Mouse (Mus musculus) CH12.LX (cell line): ENCODE data around the gene Ehmt2. TPM values are rescaled to one million over a fixed set of nuclear protein-coding genes. Genes with fewer than 3 reads are reported as not detected.
"Not testable (repeated sequence)": the region's sequence is repeated elsewhere in the genome, so short reads cannot be mapped to it uniquely, and the experiment has no call there.

Source experiments
- DNase-seq: peaks from one replicate; pipeline ENCODE4 v3.0.0-alpha.2; 2013; ENCODE audit errors: extremely low read depth
- H3K27ac ChIP-seq: 2 replicates; pipeline ENCODE4 v1.5.1; 2012; ENCODE audit warnings: low read depth, mild to moderate bottlenecking, control low read depth, moderate library complexity; ENCODE audit not compliant: insufficient read depth
- H3K27me3 ChIP-seq: replicated peaks from 2 replicates; pipeline ENCODE3; 2012; ENCODE audit warnings: inconsistent platforms
- H3K36me3 ChIP-seq, 2 experiments: replicated peaks in 1 of 2; 2 replicates each; pipeline versions ENCODE3 to v1.6.1; 2012; ENCODE audit warnings: inconsistent platforms in 1 of 2, low read length in 1 of 2, mild to moderate bottlenecking in 1 of 2, mixed read lengths in 1 of 2, moderate library complexity in 1 of 2; ENCODE audit not compliant: control insufficient read depth in 1 of 2, insufficient read depth in 1 of 2
- H3K4me1 ChIP-seq, 2 experiments: 2 replicates each; pipeline ENCODE4 v1.6.1; 2012; ENCODE audit warnings: inconsistent platforms in 1 of 2, moderate library complexity in 1 of 2; ENCODE audit not compliant: insufficient read depth in 2 of 2, control insufficient read depth in 1 of 2
- H3K4me2 ChIP-seq: 2 replicates; pipeline ENCODE4 v1.6.1; 2012; ENCODE audit warnings: low read depth, mild to moderate bottlenecking, control low read depth; ENCODE audit not compliant: poor library complexity, insufficient read depth, severe bottlenecking
- H3K4me3 ChIP-seq, 3 experiments: fragments of 150-350 bp in 1 of 3; sonication (generic) in 1 of 3; replicated peaks in 1 of 3; 2 replicates each; pipeline versions ENCODE3 to v1.5.1; 2011 to 2012; ENCODE audit warnings: low read depth in 2 of 3, low read length in 2 of 3, mild to moderate bottlenecking in 2 of 3, moderate library complexity in 2 of 3, control low read depth in 1 of 3, improper control_type of control experiment in 1 of 3, inconsistent platforms in 1 of 3, mixed read lengths in 1 of 3; ENCODE audit not compliant: poor library complexity in 1 of 3
- H3K79me2 ChIP-seq: replicated peaks from 2 replicates; pipeline ENCODE4 v1.6.1; 2012; ENCODE audit warnings: mild to moderate bottlenecking, moderate library complexity; ENCODE audit not compliant: control insufficient read depth, poor library complexity, insufficient read depth, severe bottlenecking; ENCODE audit errors: extremely low read depth
- H3K9ac ChIP-seq: 2 replicates; pipeline ENCODE4 v1.6.1; 2012; ENCODE audit warnings: low read depth, mild to moderate bottlenecking, control low read depth, moderate library complexity; ENCODE audit not compliant: insufficient read depth
- H3K9me3 ChIP-seq: replicated peaks from 2 replicates; pipeline ENCODE3; 2012; ENCODE audit warnings: low read length, inconsistent platforms, mixed read lengths
- CHD2 ChIP-seq: IDR thresholded peaks from 2 replicates; pipeline ENCODE4 v1.6.1; 2011; ENCODE audit warnings: low read length, improper control_type of control experiment
- CTCF ChIP-seq, 2 experiments: IDR thresholded peaks in 1 of 2; conservative IDR thresholded peaks in 1 of 2; 2 replicates each; pipeline ENCODE4 v1.5.1; 2011 to 2012; ENCODE audit warnings: low read depth in 2 of 2, low read length in 2 of 2, improper control_type of control experiment in 1 of 2, inconsistent platforms in 1 of 2, mild to moderate bottlenecking in 1 of 2, moderate library complexity in 1 of 2
- RAD21 ChIP-seq: IDR thresholded peaks from 2 replicates; pipeline ENCODE4 v1.6.1; 2011; ENCODE audit warnings: low read depth, mild to moderate bottlenecking, low read length, improper control_type of control experiment, moderate library complexity
- SMC3 ChIP-seq: IDR thresholded peaks from 2 replicates; pipeline ENCODE4 v1.6.1; 2011; ENCODE audit warnings: low read depth, low read length, improper control_type of control experiment
- ZNF384 ChIP-seq: IDR thresholded peaks from 2 replicates; pipeline ENCODE4 v1.6.1; 2012; ENCODE audit warnings: low read depth, low read length, improper control_type of control experiment, inconsistent platforms
- dilution Hi-C: fragments of 300-500 bp; cut with MboI; formaldehyde crosslinking; loops from 2 replicates; pipeline ENCODE4 v1.14.3; 2020; ENCODE audit warnings: low sequenced_read_pairs; ENCODE audit not compliant: extremely low pct_unique_long_range_greater_than_20kb, extremely low pct_ligation_motif_present
- in situ Hi-C: fragments of 300-500 bp; cut with MboI; formaldehyde crosslinking; loops from 3 replicates; pipeline ENCODE4 v1.14.3; 2019; ENCODE audit warnings: low sequenced_read_pairs, low pct_ligation_motif_present, low pct_unique_long_range_greater_than_20kb, mixed read lengths
- polyA plus RNA-seq: library from polyadenylated mRNA; unstranded; fragments of >175 nt; gene quantifications from 2 replicates; pipeline ENCODE4 v1.2.1, GENCODE M21; 2012; ENCODE audit warnings: low read depth; ENCODE audit not compliant: insufficient read length
- total RNA-seq, 2 experiments: library from RNA; depleted of rRNA; stranded (reverse); fragments of 300-350 nt in 1 of 2; fragments of >200 nt in 1 of 2; gene quantifications; 2 replicates each; pipeline ENCODE4 v1.2.3; 2012 to 2014

Gene Ehmt2
- total and polyA plus RNA-seq, 3 experiments: 73.5 to 150 (median 113) TPM

DNA sequence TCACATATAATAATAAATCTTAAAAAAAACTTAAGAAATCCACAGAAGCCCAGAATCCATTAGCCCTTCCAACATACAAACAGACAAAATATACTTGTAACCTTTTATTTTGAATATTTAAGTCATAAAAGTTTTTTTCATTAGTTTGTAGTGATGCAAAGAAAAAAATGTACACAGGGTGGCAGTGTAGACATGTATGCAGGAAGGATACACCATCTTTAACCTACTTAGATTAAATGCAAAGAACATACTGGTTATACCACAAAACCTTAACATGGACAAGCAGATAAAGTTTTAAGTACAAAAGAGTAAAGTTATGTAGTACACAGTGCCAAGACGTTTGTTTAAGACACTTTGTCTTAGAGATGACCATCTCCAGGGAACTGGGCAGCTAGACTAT, 58.1 kb downstream of the Ehmt2 start:
- Histone ChIP-seq H3K36me3 (peaks cover 0 to 6% of the 10 kb centered on the region in 2 experiments), H3K79me2 (peaks cover 8% of the 10 kb centered on the region), H3K27ac (no peak overlapping the region), H3K9ac (no peak overlapping the region), H3K4me1 (peaks cover 0 to 22% of the 10 kb centered on the region in 2 experiments; a peak in 2 of 4 replicates), H3K4me2 (no peak overlapping the region), H3K27me3 (no peaks in the 10 kb centered on the region), H3K9me3 (peaks cover 2% of the 10 kb centered on the region)
- peak; percentile 10 for DNase-seq
- in situ Hi-C loops: no loop called here
- dilution Hi-C loops: no loop called here
- TF ChIP-seq ZNF384: peak; percentile 57; the same call in 1 of the 2 replicates
- TF ChIP-seq RAD21: peak; percentile 74
- TF ChIP-seq SMC3: peak; percentile 59
- peak in 1 of 2 experiments; percentile 67; a peak in 2 of 4 replicates for TF ChIP-seq CTCF (conservative IDR thresholded peaks at IDR 0.05 in 1 of 2, IDR thresholded peaks at IDR 0.05 in 1 of 2; ENCODE audit: low read depth in 2 of 2, low read length in 2 of 2)
- no peak for TF ChIP-seq CHD2
- TF ChIP-seq, all 38 proteins: peak for 4
- no peak overlapping the region for H3K4me3 ChIP-seq

DNA sequence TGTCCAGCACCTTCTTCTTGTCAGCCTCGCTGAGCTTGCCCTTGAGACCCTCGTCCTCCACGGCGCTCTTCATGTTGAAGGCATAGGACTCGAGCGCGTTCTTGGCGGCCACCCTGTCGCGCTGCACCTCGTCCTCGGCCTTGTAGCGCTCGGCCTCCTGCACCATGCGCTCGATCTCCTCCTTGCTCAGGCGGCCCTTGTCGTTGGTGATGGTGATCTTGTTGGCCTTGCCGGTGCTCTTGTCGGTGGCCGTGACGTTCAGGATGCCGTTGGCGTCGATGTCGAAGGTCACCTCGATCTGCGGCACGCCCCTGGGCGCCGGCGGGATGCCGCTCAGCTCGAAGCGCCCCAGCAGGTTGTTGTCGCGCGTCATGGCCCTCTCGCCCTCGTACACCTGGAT, 59.0 kb downstream of the Ehmt2 start:
- dilution Hi-C loops: not testable (repeated sequence)

GRCm38 (mm10) chr17:34957966-34958365, 59.7 kb downstream of the Ehmt2 start:
- H3K4me3 ChIP-seq, in situ Hi-C loops, DNase-seq, dilution Hi-C loops, H3K79me2 ChIP-seq, H3K36me3 ChIP-seq, H3K9ac ChIP-seq, H3K27ac ChIP-seq, H3K4me2 ChIP-seq, H3K27me3 ChIP-seq, H3K9me3 ChIP-seq: not testable (repeated sequence)
- H3K4me1 ChIP-seq: peaks cover 0 to 36% of the 10 kb centered on the region in 2 experiments; a peak in 2 of 4 replicates

More for the DNA sequence above, 59.0 kb downstream of the Ehmt2 start:
- H3K27ac ChIP-seq, H3K79me2 ChIP-seq, H3K36me3 ChIP-seq, in situ Hi-C loops, DNase-seq, H3K4me3 ChIP-seq, H3K27me3 ChIP-seq, H3K4me2 ChIP-seq, H3K9me3 ChIP-seq, H3K9ac ChIP-seq: not testable (repeated sequence)
- peaks cover 0 to 30% of the 10 kb centered on the region in 2 experiments; a peak in 2 of 4 replicates for H3K4me1 ChIP-seq

GRCm38 (mm10) chr17:34958734-34959129, 60.5 kb downstream of the Ehmt2 start:
- H3K4me3 ChIP-seq: not testable (repeated sequence)

DNA sequence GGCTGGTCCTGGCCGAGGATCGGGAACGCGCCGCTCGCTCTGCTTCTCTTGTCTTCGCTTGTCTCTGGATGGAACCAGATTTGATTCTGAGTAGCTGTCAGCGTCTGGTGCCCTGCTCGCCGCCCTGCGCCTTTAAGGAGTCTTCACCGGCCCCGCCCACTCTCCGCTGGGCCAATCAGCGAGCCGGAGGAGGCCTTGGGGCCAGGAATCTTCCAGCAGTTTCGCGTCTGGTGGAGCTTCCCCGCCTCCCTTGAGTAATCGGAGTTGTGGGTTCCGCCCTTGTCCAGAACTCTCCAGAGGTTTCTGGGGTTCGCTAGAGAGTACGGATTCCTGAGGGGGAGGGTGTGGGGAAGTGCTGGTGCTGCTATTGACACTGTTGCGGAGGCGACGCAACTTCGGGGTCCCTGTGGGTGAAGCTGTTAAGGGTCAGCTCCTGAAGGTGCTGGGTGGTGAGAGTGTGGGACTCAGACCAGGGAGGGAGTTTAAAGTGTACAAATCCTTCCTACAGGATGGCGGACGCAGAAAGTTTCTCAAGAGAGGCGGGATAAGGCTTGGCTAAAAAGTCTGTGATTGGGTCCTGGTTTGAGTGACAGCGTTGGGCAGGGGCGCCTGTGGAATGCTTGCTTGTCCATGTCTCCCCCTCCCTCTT, 61.0 kb downstream of the Ehmt2 start, which contains the start of gene Hspa1b:
Hspa1b (minus strand) TSS at position 109 of the 649 bp plus-strand sequence.
- H3K79me2 ChIP-seq, H3K9me3 ChIP-seq, dilution Hi-C loops, H3K27ac ChIP-seq, H3K36me3 ChIP-seq, H3K4me2 ChIP-seq, H3K27me3 ChIP-seq, in situ Hi-C loops, H3K9ac ChIP-seq: not testable (repeated sequence)
- DNase-seq: peak; percentile 28
- Histone ChIP-seq H3K4me1 (peaks cover 0 to 37% of the 10 kb centered on the region in 2 experiments; a peak in 2 of 4 replicates), H3K4me3 (peak within 1 kb of the TSS in 2 of 3 experiments; percentile 37 to 43)

More at GRCm38 (mm10) chr17:34958734-34959129, 60.5 kb downstream of the Ehmt2 start:
- H3K79me2 ChIP-seq, DNase-seq, H3K9me3 ChIP-seq, in situ Hi-C loops, H3K4me2 ChIP-seq, H3K36me3 ChIP-seq, dilution Hi-C loops, H3K9ac ChIP-seq, H3K27ac ChIP-seq, H3K27me3 ChIP-seq: not testable (repeated sequence)
- peaks cover 0 to 37% of the 10 kb centered on the region in 2 experiments; a peak in 2 of 4 replicates for H3K4me1 ChIP-seq
